Mouse (Mus musculus): ENCODE results near the gene Kcnk10. TPM values are rescaled to one million over a fixed set of nuclear protein-coding genes. Genes with fewer than 3 reads are reported as not detected.

Kcnk10 gene
- polyA plus RNA-seq, 1 experiment, result 0.01 TPM

- no peak overlapping the region for H3K4me3 ChIP-seq (replicated peaks; ENCODE audit: extremely low read depth, low read depth, low read length)
- no peak for TF ChIP-seq POLR2A (IDR thresholded peaks at IDR 0.05; ENCODE audit: borderline replicate concordance, extremely low read depth, low read depth, low read length)
- TF ChIP-seq CTCF (IDR thresholded peaks at IDR 0.05; ENCODE audit: insufficient read depth, low read length), result no peak
- H3K4me1 ChIP-seq (ENCODE audit: control insufficient read depth, insufficient read depth, low read length), result no peaks in the 10 kb centered on the region
- 67% methylated on average over 1 of the region's 1 CpGs for WGBS
- no peak for DNase-seq
Observed at GRCm38 (mm10) chr12:98605264-98605663, 27.2 kb upstream of the Kcnk10 start.

GRCm38 (mm10) chr12:98602114-98602513, 24.0 kb upstream of the Kcnk10 start:
- no peak for TF ChIP-seq POLR2A (IDR thresholded peaks at IDR 0.05; ENCODE audit: borderline replicate concordance, extremely low read depth, low read depth, low read length)
- 18% methylated on average over 6 of the region's 6 CpGs for WGBS
- Histone ChIP-seq H3K4me1 (ENCODE audit: control insufficient read depth, insufficient read depth, low read length) (no peaks in the 10 kb centered on the region), H3K4me3 (replicated peaks; ENCODE audit: extremely low read depth, low read depth, low read length) (no peak overlapping the region)
- DNase-seq, result no peak

GRCm38 (mm10) chr12:98600861-98601260, 22.8 kb upstream of the Kcnk10 start:
- no peak for TF ChIP-seq POLR2A (IDR thresholded peaks at IDR 0.05; ENCODE audit: borderline replicate concordance, extremely low read depth, low read depth, low read length)
- no peak for TF ChIP-seq CTCF (IDR thresholded peaks at IDR 0.05; ENCODE audit: insufficient read depth, low read length)
- no peak overlapping the region for H3K4me3 ChIP-seq (replicated peaks; ENCODE audit: extremely low read depth, low read depth, low read length)
- WGBS, result 75% methylated on average over 5 of the region's 5 CpGs
- DNase-seq, result no peak
- no peaks in the 10 kb centered on the region for H3K4me1 ChIP-seq (ENCODE audit: control insufficient read depth, insufficient read depth, low read length)

DNA sequence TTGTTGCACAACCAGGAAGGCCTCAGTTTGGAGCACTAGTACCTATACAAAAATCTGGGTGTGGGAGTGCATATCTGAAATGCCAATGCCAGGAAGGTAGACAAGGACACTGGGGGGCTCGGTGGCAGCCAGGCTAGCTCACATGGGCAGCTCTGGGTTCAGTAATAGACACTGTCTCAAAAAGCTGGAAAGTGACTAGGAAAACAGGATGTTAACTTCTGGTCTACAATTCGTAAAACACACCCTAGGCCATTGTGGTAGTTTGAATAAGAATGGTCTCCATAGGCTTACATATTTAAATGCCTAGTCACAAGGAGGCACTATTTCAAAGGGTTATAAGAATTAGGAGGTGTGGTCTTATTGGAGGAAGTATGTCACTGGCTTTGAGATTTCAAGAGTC, 12.9 kb upstream of the Kcnk10 start:
- WGBS, result 79% methylated on average over 2 of the region's 2 CpGs
- H3K4me3 ChIP-seq (replicated peaks; ENCODE audit: extremely low read depth, low read depth, low read length), result no peak overlapping the region
- DNase-seq, result no peak
- no peaks in the 10 kb centered on the region for H3K4me1 ChIP-seq (ENCODE audit: control insufficient read depth, insufficient read depth, low read length)
- no peak for TF ChIP-seq POLR2A (IDR thresholded peaks at IDR 0.05; ENCODE audit: borderline replicate concordance, extremely low read depth, low read depth, low read length)
- TF ChIP-seq CTCF (IDR thresholded peaks at IDR 0.05; ENCODE audit: insufficient read depth, low read length), result no peak

GRCm38 (mm10) chr12:98588573-98588972, 10.5 kb upstream of the Kcnk10 start:
- 60% methylated on average over 6 of the region's 6 CpGs for WGBS
- no peak for DNase-seq
- Histone ChIP-seq H3K4me3 (replicated peaks; ENCODE audit: extremely low read depth, low read depth, low read length) (no peak overlapping the region), H3K4me1 (ENCODE audit: control insufficient read depth, insufficient read depth, low read length) (no peaks in the 10 kb centered on the region)
- no peak for TF ChIP-seq CTCF (IDR thresholded peaks at IDR 0.05; ENCODE audit: insufficient read depth, low read length)
- no peak for TF ChIP-seq POLR2A (IDR thresholded peaks at IDR 0.05; ENCODE audit: borderline replicate concordance, extremely low read depth, low read depth, low read length)

- 30% methylated on average over 3 of the region's 3 CpGs for WGBS
- Histone ChIP-seq H3K4me3 (replicated peaks; ENCODE audit: extremely low read depth, low read depth, low read length) (no peak overlapping the region), H3K4me1 (ENCODE audit: control insufficient read depth, insufficient read depth, low read length) (no peaks in the 10 kb centered on the region)
- TF ChIP-seq POLR2A (IDR thresholded peaks at IDR 0.05; ENCODE audit: borderline replicate concordance, extremely low read depth, low read depth, low read length) (no peak), CTCF (IDR thresholded peaks at IDR 0.05; ENCODE audit: insufficient read depth, low read length) (no peak)
- DNase-seq, result no peak
Observed at GRCm38 (mm10) chr12:98585302-98585701, 7.2 kb upstream of the Kcnk10 start.

DNA sequence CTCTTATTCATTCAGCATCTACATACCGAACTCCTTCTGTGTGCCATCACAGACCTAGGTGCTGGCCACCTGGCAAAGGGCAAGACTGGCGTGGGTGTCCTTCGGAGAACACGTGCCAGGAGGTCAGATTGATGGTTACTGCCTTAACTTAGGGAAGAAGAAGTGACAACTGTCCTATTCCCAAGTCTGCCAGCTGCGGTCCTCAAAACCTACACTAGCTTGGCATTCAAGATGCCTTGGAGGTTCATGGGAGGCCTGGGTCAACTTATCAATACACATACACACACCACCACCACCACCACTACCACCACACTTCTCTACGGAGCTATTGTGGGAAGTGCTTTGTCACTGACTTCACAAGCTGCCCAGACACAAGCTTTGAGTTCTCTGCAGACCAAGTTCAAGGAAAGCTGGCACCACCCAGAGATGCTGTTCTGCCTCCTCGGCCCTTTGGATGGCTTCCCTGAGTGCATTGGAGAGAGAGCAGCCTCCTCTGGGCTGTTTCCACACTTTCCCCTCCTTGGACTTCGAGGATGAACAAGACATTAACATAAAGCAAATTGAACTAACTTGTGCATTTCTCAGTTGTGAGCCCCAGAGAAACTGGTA, 2.1 kb downstream of the Kcnk10 start:
- Histone ChIP-seq H3K4me3 (replicated peaks; ENCODE audit: extremely low read depth, low read depth, low read length) (no peak overlapping the region), H3K4me1 (ENCODE audit: control insufficient read depth, insufficient read depth, low read length) (no peaks in the 10 kb centered on the region)
- 57% methylated on average over 8 of the region's 8 CpGs for WGBS
- TF ChIP-seq POLR2A (IDR thresholded peaks at IDR 0.05; ENCODE audit: borderline replicate concordance, extremely low read depth, low read depth, low read length), result no peak
- no peak for TF ChIP-seq CTCF (IDR thresholded peaks at IDR 0.05; ENCODE audit: insufficient read depth, low read length)
- no peak for DNase-seq

DNA sequence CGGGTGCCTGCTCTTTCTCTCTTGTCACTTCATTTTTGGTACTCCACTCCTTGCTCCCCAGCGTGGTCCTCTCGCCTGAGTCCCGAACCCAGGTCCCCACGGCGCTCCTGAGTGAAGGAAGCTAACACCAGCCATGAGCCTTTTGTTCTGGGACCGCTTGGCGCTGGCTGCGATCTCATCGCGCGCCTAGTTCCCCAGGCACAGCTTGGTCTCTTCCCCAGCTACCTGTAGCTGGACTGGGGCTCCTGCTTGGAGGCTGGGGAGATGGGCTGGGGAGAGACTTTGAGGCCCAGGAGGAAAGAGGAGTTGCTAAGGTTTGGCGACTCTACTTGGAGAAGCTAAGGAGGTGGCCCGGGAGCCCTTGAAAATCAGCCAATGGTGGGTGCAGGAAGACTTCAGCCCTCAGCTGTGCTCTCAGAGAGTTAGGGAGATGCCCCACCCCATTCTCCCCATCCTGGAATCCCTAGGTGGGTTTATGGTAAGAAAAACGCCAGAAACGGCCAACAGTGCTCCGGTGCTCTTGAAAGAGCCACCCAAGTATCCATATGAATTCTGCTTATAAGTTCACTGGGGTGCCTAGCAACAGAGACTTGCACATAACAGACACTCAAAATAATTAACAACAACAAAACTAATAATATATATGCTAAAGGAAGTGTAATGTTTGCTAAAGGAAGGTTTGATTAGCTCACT, 2.8 kb downstream of the Kcnk10 start:
- H3K4me3 ChIP-seq (replicated peaks; ENCODE audit: extremely low read depth, low read depth, low read length), result no peak overlapping the region
- 11% methylated on average over 17 of the region's 17 CpGs for WGBS
- no peak for TF ChIP-seq POLR2A (IDR thresholded peaks at IDR 0.05; ENCODE audit: borderline replicate concordance, extremely low read depth, low read depth, low read length)
- TF ChIP-seq CTCF (IDR thresholded peaks at IDR 0.05; ENCODE audit: insufficient read depth, low read length), result no peak
- no peaks in the 10 kb centered on the region for H3K4me1 ChIP-seq (ENCODE audit: control insufficient read depth, insufficient read depth, low read length)
- no peak for DNase-seq

DNA sequence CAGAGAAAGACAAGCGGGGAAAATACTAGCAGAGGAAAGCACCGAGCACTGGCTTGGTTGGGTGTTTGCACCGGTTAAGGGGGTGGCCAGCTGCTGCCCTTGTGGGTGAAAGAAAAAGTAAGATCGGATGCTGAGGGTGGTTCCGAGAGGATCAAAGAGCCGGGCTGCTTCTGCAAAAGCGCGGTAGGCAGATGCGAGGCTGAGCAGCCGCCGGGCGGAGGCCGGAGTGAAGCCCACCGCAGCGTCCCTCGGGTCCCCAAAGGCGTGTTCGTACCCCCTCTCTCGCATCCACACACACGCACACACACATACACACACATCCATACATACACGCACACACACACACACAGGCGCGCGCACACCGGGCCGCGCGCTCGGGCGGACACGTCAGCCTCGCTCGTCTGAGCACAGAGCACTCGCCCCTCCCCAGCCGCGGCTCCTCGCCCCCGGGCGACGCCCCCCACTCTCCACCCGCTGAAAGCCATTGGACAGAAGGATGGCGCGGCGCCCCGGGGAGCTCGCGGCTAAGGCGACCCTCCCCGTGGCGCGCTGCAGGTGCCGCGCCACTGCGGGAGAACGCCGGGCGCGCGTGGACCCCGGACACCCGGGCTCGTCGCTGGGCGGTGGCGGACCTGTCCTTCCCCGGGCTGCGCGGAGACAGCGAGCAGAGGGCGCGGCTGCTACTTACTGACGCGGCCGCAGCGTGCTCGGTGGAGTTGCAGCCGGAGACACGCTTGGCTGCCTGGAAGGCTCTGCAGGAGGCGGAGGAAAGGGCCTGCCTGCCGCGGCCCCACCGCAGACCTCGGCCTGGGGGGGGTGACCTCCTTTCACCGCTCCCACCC, 3.5 kb downstream of the Kcnk10 start:
- no peaks in the 10 kb centered on the region for H3K4me1 ChIP-seq (ENCODE audit: control insufficient read depth, insufficient read depth, low read length)
- no peak for DNase-seq
- TF ChIP-seq CTCF (IDR thresholded peaks at IDR 0.05; ENCODE audit: insufficient read depth, low read length), result no peak
- no peak for TF ChIP-seq POLR2A (IDR thresholded peaks at IDR 0.05; ENCODE audit: borderline replicate concordance, extremely low read depth, low read depth, low read length)
- peak overlapping the region; percentile 13 for H3K4me3 ChIP-seq (replicated peaks; ENCODE audit: extremely low read depth, low read depth, low read length)
- WGBS, result under 1% methylated on average over 81 of the region's 84 CpGs

Measured in lung, adult 2 months (tissue).